7 mouse cellular contexts compared by ENCODE assay signal in genomic region chr11:109311885-109312605, GRCm38 (mm10). TPM values are rescaled to one million over a fixed set of nuclear protein-coding genes. Genes with fewer than 3 reads are reported as not detected.
DNase-seq lines count a peak whose midpoint lies in the region; ATAC-seq and TF ChIP-seq lines count a peak whose summit lies in the region.

No protein-coding gene starts in this region.

- H3K27ac ChIP-seq in embryonic facial prominence, embryonic 15.5 days (replicated peaks) = peak overlapping the region; percentile 82
- no peak overlapping the region for H3K27ac ChIP-seq in heart, embryonic 11.5 days (ENCODE audit: low read depth, low read length)
- H3K27ac ChIP-seq in kidney, embryonic 15.5 days = peak overlapping the region; percentile 78
- peak overlapping the region; percentile 77 for H3K27ac ChIP-seq in limb, embryonic 15.5 days
- H3K27ac ChIP-seq in midbrain, embryonic 16.5 days (ENCODE audit: low read length) = peak overlapping the region; percentile 70

- no peaks in the 10 kb centered on the region for H3K9me3 ChIP-seq in embryonic facial prominence, embryonic 15.5 days (replicated peaks)
- no peaks in the 10 kb centered on the region for H3K9me3 ChIP-seq in heart, embryonic 11.5 days (replicated peaks; ENCODE audit: control insufficient read depth, low read length)
- H3K9me3 ChIP-seq in kidney, embryonic 15.5 days (replicated peaks) = no peaks in the 10 kb centered on the region
- no peaks in the 10 kb centered on the region for H3K9me3 ChIP-seq in limb, embryonic 15.5 days
- H3K9me3 ChIP-seq in midbrain, embryonic 16.5 days (replicated peaks; ENCODE audit: control insufficient read depth, low read length, poor library complexity, severe bottlenecking) = no peaks in the 10 kb centered on the region

- ATAC-seq in embryonic facial prominence, embryonic 15.5 days (ENCODE audit: insufficient number of reproducible peaks, low FRiP score, low TSS enrichment, low read depth) = peak; percentile 89
- ATAC-seq in heart, embryonic 11.5 days (replicated peaks; ENCODE audit: insufficient number of reproducible peaks, low FRiP score, low TSS enrichment) = peak; percentile 72
- ATAC-seq in kidney, embryonic 15.5 days (replicated peaks; ENCODE audit: low FRiP score) = peak; percentile 94
- ATAC-seq in limb, embryonic 15.5 days (ENCODE audit: insufficient number of reproducible peaks, low FRiP score, low TSS enrichment, low read depth) = peak; percentile 81; the same call in 1 of the 2 replicates
- ATAC-seq in midbrain, embryonic 16.5 days = peak; percentile 98

- no peaks in the 10 kb centered on the region for H3K36me3 ChIP-seq in embryonic facial prominence, embryonic 15.5 days
- H3K36me3 ChIP-seq in heart, embryonic 11.5 days (ENCODE audit: control insufficient read depth, insufficient read depth, low read length) = no peaks in the 10 kb centered on the region
- H3K36me3 ChIP-seq in kidney, embryonic 15.5 days = no peaks in the 10 kb centered on the region
- H3K36me3 ChIP-seq in limb, embryonic 15.5 days = no peaks in the 10 kb centered on the region
- H3K36me3 ChIP-seq in midbrain, embryonic 16.5 days (ENCODE audit: control insufficient read depth, insufficient read depth, low read length) = no peaks in the 10 kb centered on the region

- TF ChIP-seq POLR2A in brain, embryonic 14.5 days (IDR thresholded peaks at IDR 0.05; ENCODE audit: borderline replicate concordance, extremely low read depth, insufficient read depth, insufficient read length, poor library complexity, severe bottlenecking) = peak; percentile 64; the same call in 1 of the 2 replicates

- 0 out of 2 replicates have a peak, but pooled peaks cover 2% of the 10 kb centered on the region for H3K27me3 ChIP-seq in embryonic facial prominence, embryonic 15.5 days
- peaks cover 5% of the 10 kb centered on the region for H3K27me3 ChIP-seq in heart, embryonic 11.5 days (ENCODE audit: control insufficient read depth, insufficient read depth, low read length)
- H3K27me3 ChIP-seq in kidney, embryonic 15.5 days = peaks cover 14% of the 10 kb centered on the region; the same call in 1 of the 2 replicates
- H3K27me3 ChIP-seq in limb, embryonic 15.5 days = 0 out of 2 replicates have a peak, but pooled peaks cover 3% of the 10 kb centered on the region
- H3K27me3 ChIP-seq in midbrain, embryonic 16.5 days (ENCODE audit: control insufficient read depth, insufficient read depth, low read depth, low read length) = no peaks in the 10 kb centered on the region

- peak; percentile 94 for DNase-seq in brain, embryonic 14.5 days (ENCODE audit: low read depth)
- peak; percentile 71 to 75 for DNase-seq in spleen, postnatal 36 days (ENCODE audit: low spot score in 2 of 2)

- 9% methylated on average over 20 of the region's 20 CpGs for WGBS in embryonic facial prominence, embryonic 15.5 days
- WGBS in heart, embryonic 11.5 days (ENCODE audit: insufficient replicate concordance) = 13% methylated on average over 20 of the region's 20 CpGs
- WGBS in kidney, embryonic 15.5 days = 13% methylated on average over 20 of the region's 20 CpGs
- WGBS in limb, embryonic 15.5 days = 10% methylated on average over 20 of the region's 20 CpGs
- WGBS in midbrain, embryonic 16.5 days = 8% methylated on average over 19 of the region's 20 CpGs

- H3K4me3 ChIP-seq in embryonic facial prominence, embryonic 15.5 days (replicated peaks) = peak overlapping the region; percentile 60
- peak overlapping the region; percentile 41 for H3K4me3 ChIP-seq in heart, embryonic 11.5 days (ENCODE audit: low read depth, low read length)
- peak overlapping the region; percentile 73 for H3K4me3 ChIP-seq in kidney, embryonic 15.5 days (replicated peaks)
- peak overlapping the region; percentile 63 for H3K4me3 ChIP-seq in limb, embryonic 15.5 days
- H3K4me3 ChIP-seq in midbrain, embryonic 16.5 days (ENCODE audit: low read depth, low read length) = peak overlapping the region; percentile 52

- 0 out of 2 replicates have a peak, but pooled peaks cover 3% of the 10 kb centered on the region for H3K4me1 ChIP-seq in embryonic facial prominence, embryonic 15.5 days
- H3K4me1 ChIP-seq in heart, embryonic 11.5 days (ENCODE audit: control insufficient read depth, insufficient read depth, low read length) = no peaks in the 10 kb centered on the region
- 0 out of 2 replicates have a peak, but pooled peaks cover 4% of the 10 kb centered on the region for H3K4me1 ChIP-seq in kidney, embryonic 15.5 days
- peaks cover 5% of the 10 kb centered on the region; the same call in 1 of the 2 replicates for H3K4me1 ChIP-seq in limb, embryonic 15.5 days
- H3K4me1 ChIP-seq in midbrain, embryonic 16.5 days (ENCODE audit: control insufficient read depth, insufficient read depth, low read length) = peaks cover 2% of the 10 kb centered on the region; the same call in 1 of the 2 replicates

- H3K4me2 ChIP-seq in embryonic facial prominence, embryonic 15.5 days (replicated peaks) = peak overlapping the region; percentile 60
- H3K4me2 ChIP-seq in heart, embryonic 11.5 days = peak overlapping the region; percentile 50
- peak overlapping the region; percentile 82 for H3K4me2 ChIP-seq in kidney, embryonic 15.5 days
- H3K4me2 ChIP-seq in limb, embryonic 15.5 days = peak overlapping the region; percentile 72
- H3K4me2 ChIP-seq in midbrain, embryonic 16.5 days (ENCODE audit: low read length) = peak overlapping the region; percentile 54

- peak; percentile 23; the same call in 1 of the 2 replicates for TF ChIP-seq CTCF in brain, embryonic 14.5 days (IDR thresholded peaks at IDR 0.05; ENCODE audit: borderline replicate concordance, extremely low read depth, insufficient read depth, insufficient read length)

- H3K9ac ChIP-seq in embryonic facial prominence, embryonic 15.5 days = peak overlapping the region; percentile 63
- peak overlapping the region; percentile 58 for H3K9ac ChIP-seq in heart, embryonic 11.5 days (ENCODE audit: low read depth, low read length)
- H3K9ac ChIP-seq in kidney, embryonic 15.5 days = peak overlapping the region; percentile 71
- H3K9ac ChIP-seq in limb, embryonic 15.5 days = peak overlapping the region; percentile 50
- peak overlapping the region; percentile 77 for H3K9ac ChIP-seq in midbrain, embryonic 16.5 days (ENCODE audit: low read depth, low read length)

RNA-seq across cellular contexts. Expression of gene Rgs9, which starts 14.1 kb away (rescaled TPM):
- 10.3 and 15.5 TPM in 2 replicates for polyA plus RNA-seq in brain, embryonic 14.5 days (2012; rRNA removed)
- 2.1 and 2.2 TPM in 2 replicates for polyA plus RNA-seq in embryonic facial prominence, embryonic 15.5 days (2015; fragmentation: Nextera tagmentation; extraction: Ambion mirVana)
- polyA plus RNA-seq in heart, embryonic 11.5 days (2014; fragmentation: Nextera tagmentation; extraction: Ambion mirVana) = 0.40 and 0.72 TPM in 2 replicates
- polyA plus RNA-seq in kidney, embryonic 15.5 days (2015; fragmentation: Nextera tagmentation; extraction: Ambion mirVana) = 1.3 and 1.8 TPM in 2 replicates
- 3.3 and 3.4 TPM in 2 replicates for polyA plus RNA-seq in limb, embryonic 15.5 days (2015; fragmentation: Nextera tagmentation; extraction: Ambion mirVana)
- polyA plus RNA-seq in midbrain, embryonic 16.5 days (2015; fragmentation: Nextera tagmentation; extraction: Ambion mirVana) = 17.5 and 18.8 TPM in 2 replicates

RNA-seq across cellular contexts. Expression of gene Gna13, which starts 50.6 kb away (rescaled TPM):
- polyA plus RNA-seq in brain, embryonic 14.5 days (2012; rRNA removed) = 26.3 and 30.9 TPM in 2 replicates
- 24.8 and 25.6 TPM in 2 replicates for polyA plus RNA-seq in embryonic facial prominence, embryonic 15.5 days (2015; fragmentation: Nextera tagmentation; extraction: Ambion mirVana)
- polyA plus RNA-seq in heart, embryonic 11.5 days (2014; fragmentation: Nextera tagmentation; extraction: Ambion mirVana) = 24.9 and 28.9 TPM in 2 replicates
- polyA plus RNA-seq in kidney, embryonic 15.5 days (2015; fragmentation: Nextera tagmentation; extraction: Ambion mirVana) = 20.8 and 21.5 TPM in 2 replicates
- polyA plus RNA-seq in limb, embryonic 15.5 days (2015; fragmentation: Nextera tagmentation; extraction: Ambion mirVana) = 20.4 and 23.7 TPM in 2 replicates
- polyA plus RNA-seq in midbrain, embryonic 16.5 days (2015; fragmentation: Nextera tagmentation; extraction: Ambion mirVana) = 17.6 and 20.5 TPM in 2 replicates
